Mouse (Mus musculus) lung, adult 2 months (tissue): ENCODE measurements around the gene Podn.

Experiments used
- CTCF ChIP-seq: fragments of 200-500 bp; IDR thresholded peaks from 2 replicates; pipeline ENCODE4 v1.5.1; 2011; ENCODE audit warnings: mild to moderate bottlenecking, low read length, control low read depth; ENCODE audit not compliant: insufficient read depth
- POLR2A ChIP-seq: fragments of 200-500 bp; IDR thresholded peaks from 2 replicates; pipeline ENCODE4 v1.6.1; 2011; ENCODE audit warnings: low read depth, mild to moderate bottlenecking, control low read depth, low read length, borderline replicate concordance; ENCODE audit errors: extremely low read depth

DNA sequence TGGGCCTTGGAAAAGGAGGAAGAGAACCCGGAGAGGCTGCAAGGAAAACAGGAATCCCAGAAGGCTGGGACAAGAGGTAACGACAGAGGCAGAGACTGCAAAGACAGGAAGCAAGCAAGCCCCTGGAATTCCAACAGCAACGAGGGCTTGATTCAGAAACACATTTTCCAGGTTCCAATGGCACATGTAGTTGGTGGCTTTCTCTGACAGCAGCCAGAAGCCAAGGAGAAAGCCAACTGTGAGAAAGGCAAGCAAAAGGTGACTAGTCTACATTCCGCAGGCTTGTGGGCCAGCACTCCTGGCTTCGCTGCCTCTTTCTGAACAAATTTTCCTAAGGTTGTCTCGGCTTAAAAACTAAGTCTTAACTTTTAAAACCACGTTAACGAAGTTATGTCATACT, 25.5 kb downstream of the Podn start:
- TF ChIP-seq CTCF (no peak), POLR2A (no peak)
